Mouse (Mus musculus) liver, embryonic 14.5 days (tissue): ENCODE data around the gene Kantr. TPM values are rescaled to one million over a fixed set of nuclear protein-coding genes. Genes with fewer than 3 reads are reported as not detected.
"Not testable (repeated sequence)": the region's sequence is repeated elsewhere in the genome, so short reads cannot be mapped to it uniquely, and the experiment has no call there.

Experiments used
- ATAC-seq: fragments of 200-750 bp; cut with Nextera tagmentation; 2 replicates; pipeline ENCODE4 v1.8.0; 2017; ENCODE audit warnings: moderate number of reproducible peaks, mild to moderate bottlenecking, moderate library complexity; ENCODE audit not compliant: insufficient read depth
- DNase-seq, 3 experiments: peaks; one replicate each; pipeline ENCODE4 v3.0.0-alpha.2; 2012 to 2013; ENCODE audit warnings: low read depth in 3 of 3, low spot score in 3 of 3
- H3K27ac ChIP-seq: fragments of 300-500 bp; sonication (generic); 2 replicates; pipeline ENCODE4 v1.5.1; 2014; ENCODE audit warnings: moderate library complexity, mild to moderate bottlenecking, control low read depth, inconsistent platforms
- H3K27me3 ChIP-seq: fragments of 300-500 bp; sonication (generic); 2 replicates; pipeline ENCODE4 v1.6.1; 2014; ENCODE audit warnings: mild to moderate bottlenecking, low read length, moderate library complexity; ENCODE audit not compliant: control insufficient read depth, insufficient read depth
- H3K36me3 ChIP-seq: fragments of 300-500 bp; sonication (generic); replicated peaks from 2 replicates; pipeline ENCODE4 v1.6.1; 2014; ENCODE audit warnings: low read depth; ENCODE audit not compliant: control insufficient read depth, insufficient read depth
- H3K4me1 ChIP-seq, 2 experiments: fragments of 200-500 bp in 1 of 2; fragments of 300-500 bp in 1 of 2; sonication (generic) in 1 of 2; replicated peaks; 2 replicates each; pipeline ENCODE4 v1.6.1; 2012 to 2014; ENCODE audit warnings: antibody characterized with exemption in 1 of 2, inconsistent platforms in 1 of 2, low read length in 1 of 2; ENCODE audit not compliant: control insufficient read depth in 2 of 2, insufficient read depth in 2 of 2
- H3K4me2 ChIP-seq: fragments of 300-500 bp; sonication (generic); 2 replicates; pipeline ENCODE4 v1.6.1; 2014; ENCODE audit warnings: low read depth, mild to moderate bottlenecking, control low read depth, moderate library complexity
- H3K4me3 ChIP-seq, 2 experiments: fragments of 200-500 bp in 1 of 2; fragments of 300-500 bp in 1 of 2; sonication (generic) in 1 of 2; 2 replicates each; pipeline ENCODE4 v1.5.1; 2012 to 2014; ENCODE audit warnings: low read depth in 2 of 2, low read length in 2 of 2, mild to moderate bottlenecking in 2 of 2, control low read depth in 1 of 2, inconsistent platforms in 1 of 2, moderate library complexity in 1 of 2; ENCODE audit not compliant: insufficient read depth in 1 of 2
- H3K9ac ChIP-seq: fragments of 300-500 bp; sonication (generic); replicated peaks from 2 replicates; pipeline ENCODE4 v1.6.1; 2014; ENCODE audit warnings: mild to moderate bottlenecking, control low read depth, moderate library complexity
- H3K9me3 ChIP-seq: fragments of 300-500 bp; sonication (generic); 2 replicates; pipeline ENCODE4 v1.6.1; 2016; ENCODE audit warnings: low read length, mixed read lengths; ENCODE audit not compliant: control insufficient read depth
- CTCF ChIP-seq: IDR thresholded peaks from 2 replicates; pipeline ENCODE4 v1.5.1; 2016; ENCODE audit warnings: antibody characterized with exemption, low read depth, control low read depth
- EP300 ChIP-seq: IDR thresholded peaks from 2 replicates; pipeline ENCODE4 v1.6.1; 2016; ENCODE audit warnings: antibody characterized with exemption, low read depth
- WGBS: fragments of 180-500 bp; shearing (Covaris S2); extraction: QIAGEN DNeasy Blood & Tissue Kit; methylation state at CpG from one replicate; pipeline ENCODE4 v1.1.7; 2014; ENCODE audit not compliant: insufficient replicate concordance; 5-methylcytosine and 5-hydroxymethylcytosine counted together
- polyA plus RNA-seq, 2 experiments: library from polyadenylated mRNA; depleted of rRNA in 1 of 2; stranded (reverse) in 1 of 2; unstranded in 1 of 2; fragments of >200 nt; fragmentation: Nextera tagmentation in 1 of 2; extraction: Ambion mirVana in 1 of 2; gene quantifications; 2 replicates each; pipeline versions ENCODE4 v1.2.1 to v1.2.3; 2012 to 2014

The Kantr gene
- polyA plus RNA-seq, 2 experiments, result 2.0 to 2.1 TPM

DNA sequence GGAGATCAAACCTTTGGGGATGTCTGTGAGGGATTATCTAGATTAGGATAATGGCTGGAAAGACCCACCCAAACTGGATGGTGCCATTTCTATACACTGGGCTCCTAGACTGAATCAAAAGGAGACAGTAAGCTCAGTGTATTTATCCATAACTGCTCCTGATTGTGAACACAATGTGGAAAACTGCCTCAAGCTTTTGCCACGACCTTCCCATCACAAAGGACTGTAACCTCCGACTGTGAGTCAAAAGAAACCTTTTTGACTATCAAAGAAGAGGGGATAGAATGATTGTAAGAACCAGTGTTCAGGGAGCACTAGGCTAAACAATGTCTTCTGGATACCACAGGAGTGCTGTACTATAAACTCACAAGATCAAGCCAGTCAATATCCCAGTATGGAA is 21.1 kb downstream of the Kantr start:
- Histone ChIP-seq H3K9ac (no peak overlapping the region), H3K27me3 (no peaks in the 10 kb centered on the region), H3K4me1 (peaks cover 15 to 21% of the 10 kb centered on the region in 2 experiments), H3K4me2 (no peak overlapping the region), H3K27ac (peak overlapping the region; percentile 87), H3K4me3 (no peak overlapping the region), H3K36me3 (no peaks in the 10 kb centered on the region), H3K9me3 (no peaks in the 10 kb centered on the region)
- ATAC-seq, result no peak
- 60% methylated on average over 2 of the region's 2 CpGs for WGBS
- no peak for TF ChIP-seq CTCF
- no peak for TF ChIP-seq EP300
- DNase-seq, result no peak

DNA sequence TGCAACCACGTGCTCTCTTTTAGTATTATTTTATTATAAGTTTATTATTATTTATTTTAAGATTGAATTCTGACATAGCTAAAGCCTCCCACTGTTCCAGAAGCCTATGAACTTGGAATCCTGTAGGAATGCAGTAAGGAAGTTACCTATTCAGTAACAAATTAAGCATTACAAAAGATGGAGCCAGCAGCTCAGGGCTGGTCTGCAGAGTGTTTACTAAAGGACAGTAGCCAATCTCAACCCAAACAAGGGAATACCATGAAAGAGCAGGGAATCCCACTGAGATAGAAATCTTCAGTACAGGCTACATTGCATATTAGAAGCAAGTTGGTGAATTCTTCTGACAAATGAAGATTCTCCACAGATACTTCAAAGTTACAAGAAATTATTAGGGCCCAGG is 40.3 kb downstream of the Kantr start:
- H3K27ac ChIP-seq, ATAC-seq: not testable (repeated sequence)
- WGBS, result 25% methylated on average over 1 of the region's 1 CpGs

DNA sequence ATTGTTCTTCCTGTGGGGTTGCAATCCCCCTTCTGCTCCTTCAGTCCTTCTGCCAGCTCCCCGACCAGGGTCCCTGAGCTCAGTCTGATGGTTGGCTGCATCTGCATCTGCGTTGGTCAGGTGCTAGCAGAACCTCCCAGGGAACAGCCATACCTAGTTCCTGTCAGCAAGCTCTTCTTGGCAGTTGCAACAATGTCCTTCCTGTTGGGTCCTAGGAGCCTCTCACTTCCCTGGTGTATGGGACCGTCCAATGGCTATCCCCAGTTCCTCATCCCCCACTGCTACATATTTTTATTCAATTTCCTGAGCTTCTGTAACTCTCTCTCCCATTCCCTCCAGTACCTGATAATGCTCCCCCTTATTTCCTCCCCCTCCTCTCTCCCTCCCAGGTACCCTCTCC is 42.5 kb downstream of the Kantr start:
- Histone ChIP-seq H3K9ac (no peak overlapping the region), H3K4me3 (no peak overlapping the region), H3K9me3 (no peaks in the 10 kb centered on the region), H3K36me3 (no peaks in the 10 kb centered on the region), H3K27ac (no peak overlapping the region), H3K27me3 (no peaks in the 10 kb centered on the region), H3K4me1 (no peaks in the 10 kb centered on the region; a peak in 1 of 4 replicates), H3K4me2 (no peak overlapping the region)
- WGBS, result 44% methylated on average over 3 of the region's 3 CpGs
- no peak for TF ChIP-seq EP300
- TF ChIP-seq CTCF, result no peak
- DNase-seq (no peak), ATAC-seq (no peak)

More for the DNA sequence above, 40.3 kb downstream of the Kantr start:
- H3K4me1 ChIP-seq, H3K27me3 ChIP-seq, H3K36me3 ChIP-seq, H3K4me2 ChIP-seq, H3K9ac ChIP-seq, H3K4me3 ChIP-seq, DNase-seq, H3K9me3 ChIP-seq: not testable (repeated sequence)

DNA sequence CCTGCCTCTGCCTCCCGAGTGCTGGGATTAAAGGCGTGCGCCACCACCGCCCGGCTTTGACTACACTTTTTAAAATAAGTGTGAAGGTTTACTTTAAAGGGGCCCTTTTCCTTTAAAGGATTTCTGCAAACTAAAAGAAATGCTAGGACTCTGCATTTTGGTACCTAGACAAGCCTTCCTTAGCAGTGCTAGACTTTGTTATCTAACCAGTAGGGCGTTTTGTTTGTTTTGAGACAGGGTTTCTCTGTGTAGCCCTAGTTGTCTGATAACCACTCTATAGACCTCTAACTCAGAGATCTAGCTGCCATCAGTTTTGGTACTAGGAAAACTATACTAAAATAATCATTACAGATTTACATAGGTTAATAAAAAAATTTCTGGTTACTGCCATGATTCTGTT is 47.9 kb downstream of the Kantr start:
- Histone ChIP-seq H3K9me3 (no peaks in the 10 kb centered on the region), H3K36me3 (no peaks in the 10 kb centered on the region; the same call in 1 of the 2 replicates), H3K4me1 (no peaks in the 10 kb centered on the region; a peak in 1 of 4 replicates), H3K27me3 (no peaks in the 10 kb centered on the region), H3K27ac (no peak overlapping the region), H3K4me3 (no peak overlapping the region), H3K9ac (no peak overlapping the region), H3K4me2 (no peak overlapping the region)
- DNase-seq (no peak), ATAC-seq (no peak)
- 78% methylated on average over 6 of the region's 6 CpGs for WGBS
- TF ChIP-seq CTCF (no peak), EP300 (no peak)

DNA sequence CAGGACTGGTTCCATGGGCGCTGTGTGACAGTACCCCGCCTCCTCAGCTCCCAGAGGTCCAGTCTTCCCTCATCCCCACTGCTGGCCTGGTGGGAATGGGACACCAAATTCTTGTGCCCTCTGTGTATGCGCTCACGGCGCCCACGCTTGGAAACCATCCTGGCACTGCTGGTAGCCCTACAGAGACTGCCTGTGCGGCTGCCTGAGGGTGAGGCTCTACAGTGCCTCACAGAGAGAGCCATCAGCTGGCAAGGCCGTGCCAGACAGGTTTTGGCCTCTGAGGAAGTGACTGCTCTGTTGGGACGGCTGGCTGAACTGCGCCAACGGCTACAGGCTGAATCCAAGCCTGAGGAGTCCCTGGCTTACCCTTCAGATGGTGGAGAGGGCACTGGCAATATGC is 56.1 kb downstream of the Kantr start:
- Histone ChIP-seq H3K36me3 (peaks cover 63% of the 10 kb centered on the region), H3K4me1 (no peaks in the 10 kb centered on the region), H3K9ac (no peak overlapping the region), H3K27ac (no peak overlapping the region), H3K4me2 (no peak overlapping the region), H3K27me3 (no peaks in the 10 kb centered on the region), H3K4me3 (no peak overlapping the region), H3K9me3 (no peaks in the 10 kb centered on the region)
- no peak for ATAC-seq
- DNase-seq, result no peak
- no peak for TF ChIP-seq EP300
- no peak for TF ChIP-seq CTCF
- WGBS, result 89% methylated on average over 11 of the region's 11 CpGs

Other genes with a start within 250 kb of the Kantr start
- 1.1 TPM in 2 replicates for gene Iqsec2, start 183.2 kb downstream of the Kantr start, polyA plus RNA-seq (2012; rRNA removed)
- gene Iqsec2, start 183.2 kb downstream of the Kantr start, polyA plus RNA-seq (2014; fragmentation: Nextera tagmentation; extraction: Ambion mirVana), result 1.0 and 1.3 TPM in 2 replicates
- gene Kdm5c, start 94.5 kb downstream of the Kantr start, polyA plus RNA-seq (2012; rRNA removed), result 13.9 and 18.2 TPM in 2 replicates
- 10.0 and 16.5 TPM in 2 replicates for gene Kdm5c, start 94.5 kb downstream of the Kantr start, polyA plus RNA-seq (2014; fragmentation: Nextera tagmentation; extraction: Ambion mirVana)
- gene Tspyl2, start 14.9 kb upstream of the Kantr start, polyA plus RNA-seq (2012; rRNA removed), result 6.4 and 10.6 TPM in 2 replicates
- 3.1 and 4.1 TPM in 2 replicates for gene Tspyl2, start 14.9 kb upstream of the Kantr start, polyA plus RNA-seq (2014; fragmentation: Nextera tagmentation; extraction: Ambion mirVana)
- 0.15 and 0.20 TPM in 2 replicates for gene Gpr173, start 41.2 kb upstream of the Kantr start, polyA plus RNA-seq (2012; rRNA removed)
- 0.10 and 0.25 TPM in 2 replicates for gene Gpr173, start 41.2 kb upstream of the Kantr start, polyA plus RNA-seq (2014; fragmentation: Nextera tagmentation; extraction: Ambion mirVana)
- gene Cldn34a, start 235.8 kb upstream of the Kantr start, polyA plus RNA-seq (2012; rRNA removed), result not detected in 2 replicates
- not detected in 2 replicates for gene Cldn34a, start 235.8 kb upstream of the Kantr start, polyA plus RNA-seq (2014; fragmentation: Nextera tagmentation; extraction: Ambion mirVana)